Mouse (Mus musculus): ENCODE results near the gene Scgb1b30. TPM values are rescaled to one million over a fixed set of nuclear protein-coding genes. Genes with fewer than 3 reads are reported as not detected.

Scgb1b30 gene
- polyA plus RNA-seq, 1 experiment from 2014 or later, result not detected

DNA sequence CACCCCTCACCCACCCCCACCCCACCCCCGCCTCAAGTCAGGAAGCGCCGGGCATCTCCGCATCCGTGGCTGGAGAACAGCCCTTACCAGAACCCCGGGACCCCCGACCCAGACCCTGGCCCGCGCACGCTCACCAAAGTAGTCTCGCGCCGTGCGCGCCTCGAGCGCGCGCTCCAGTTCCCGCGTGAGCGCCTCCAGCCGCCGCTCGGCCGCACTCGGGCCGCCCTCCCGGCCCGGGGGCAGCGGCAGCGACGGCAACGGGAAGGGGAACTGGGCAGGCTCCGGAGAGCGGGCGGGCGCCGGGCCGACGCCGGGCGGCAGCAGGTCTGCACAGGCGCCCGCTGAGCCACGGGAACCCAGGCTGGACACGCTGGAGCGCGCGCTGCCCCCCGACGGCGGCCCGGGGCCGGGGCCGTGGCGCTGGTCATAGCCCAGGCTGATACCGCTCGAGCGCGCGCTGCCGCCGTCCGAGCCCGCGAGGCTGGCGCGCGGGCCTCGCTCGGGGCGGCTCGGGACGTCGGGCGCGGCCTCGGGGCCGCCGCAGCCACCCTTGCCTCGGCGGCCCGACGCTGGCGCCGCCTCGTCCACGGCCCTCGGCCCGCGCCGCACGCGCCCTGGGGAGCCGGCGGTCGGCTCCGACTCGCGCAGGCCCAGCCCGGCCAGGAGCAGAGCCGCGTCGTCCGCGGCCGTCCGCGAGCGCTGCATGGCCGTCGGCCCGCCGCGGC lies 37.3 kb downstream of the Scgb1b30 start:
- Histone ChIP-seq H3K4me1 (peaks cover 30% of the 10 kb centered on the region), H3K27me3 (replicated peaks) (no peaks in the 10 kb centered on the region), H3K27ac (replicated peaks) (peak overlapping the region; percentile 85), H3K4me2 (peak overlapping the region; percentile 78), H3K9me3 (no peaks in the 10 kb centered on the region), H3K36me3 (peaks cover 4% of the 10 kb centered on the region; the same call in 1 of the 2 replicates), H3K4me3 (peak overlapping the region; percentile 87), H3K9ac (peak overlapping the region; percentile 97)
- peak; percentile 56 for ATAC-seq (ENCODE audit: extremely low read depth, insufficient number of reproducible peaks, low FRiP score, low TSS enrichment)
- 1% methylated on average over 70 of the region's 116 CpGs for WGBS

DNA sequence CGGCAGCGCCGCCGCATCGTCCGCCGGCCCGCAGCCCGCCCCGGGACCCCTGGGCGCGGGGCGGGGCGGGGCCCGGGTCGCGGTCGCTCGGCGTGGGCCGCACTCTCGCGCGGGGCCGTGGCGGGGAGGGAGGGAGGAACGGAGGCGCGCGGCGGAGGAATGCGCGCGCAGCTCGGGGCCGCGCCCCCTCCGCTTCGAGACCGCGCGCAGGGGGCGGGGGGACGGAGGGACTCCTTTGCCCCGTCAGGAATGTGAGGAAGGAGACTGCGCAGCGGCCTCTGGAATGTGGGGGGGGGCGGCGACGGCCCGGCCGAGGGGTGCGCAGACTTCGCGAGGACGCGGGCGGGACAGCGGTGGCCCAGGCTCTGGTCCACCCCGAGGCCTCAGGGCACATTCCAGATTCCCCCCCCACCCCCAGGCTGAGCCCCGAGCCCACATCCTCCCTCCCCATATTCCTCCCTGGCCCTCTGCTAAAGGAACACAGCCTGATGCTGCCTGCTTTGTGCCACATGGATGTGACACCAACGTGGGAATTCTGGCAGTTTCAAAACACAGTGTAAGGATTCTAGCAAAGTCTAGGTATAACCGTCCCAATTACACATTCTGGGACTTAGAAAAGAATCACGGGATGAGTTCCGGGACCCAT lies 38.0 kb downstream of the Scgb1b30 start, which contains the start of gene Wtip:
Gene Wtip (minus strand): TSS at position 152 of the 646 bp plus-strand sequence.
- Histone ChIP-seq H3K4me3 (peak within 1 kb of the TSS; percentile 87), H3K4me2 (peak within 1 kb of the TSS; percentile 78), H3K9ac (peak within 1 kb of the TSS; percentile 97), H3K9me3 (no peaks in the 10 kb centered on the region), H3K27ac (replicated peaks) (peak within 1 kb of the TSS; percentile 85), H3K36me3 (peaks cover 2% of the 10 kb centered on the region; the same call in 1 of the 2 replicates), H3K27me3 (replicated peaks) (no peaks in the 10 kb centered on the region), H3K4me1 (peaks cover 30% of the 10 kb centered on the region)
- peak; percentile 75 for ATAC-seq (ENCODE audit: extremely low read depth, insufficient number of reproducible peaks, low FRiP score, low TSS enrichment)
- WGBS, result under 1% methylated on average over 24 of the region's 65 CpGs

DNA sequence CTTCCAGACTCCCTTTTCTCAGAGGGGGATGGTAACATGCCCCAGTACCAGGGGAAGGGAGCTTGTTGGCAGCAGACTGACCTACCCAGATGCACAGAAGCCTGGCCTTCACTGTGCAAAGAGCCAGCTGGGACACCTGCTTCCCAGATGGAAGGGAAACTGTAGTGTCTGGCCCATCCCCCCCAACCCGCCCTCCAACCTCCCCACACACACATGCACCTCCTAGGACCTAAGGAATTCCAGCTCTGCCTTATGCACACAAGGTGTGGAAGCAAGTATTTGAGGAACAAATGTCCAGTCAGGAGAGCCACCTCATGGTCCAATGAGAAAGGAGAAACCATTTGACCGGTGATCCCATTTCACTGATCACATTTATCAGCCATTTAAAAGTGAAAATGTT lies 39.1 kb downstream of the Scgb1b30 start:
- Histone ChIP-seq H3K27ac (replicated peaks) (no peak overlapping the region), H3K4me3 (no peak overlapping the region), H3K9ac (no peak overlapping the region), H3K36me3 (no peaks in the 10 kb centered on the region; the same call in 1 of the 2 replicates), H3K4me1 (peaks cover 30% of the 10 kb centered on the region), H3K9me3 (no peaks in the 10 kb centered on the region), H3K4me2 (no peak overlapping the region), H3K27me3 (replicated peaks) (no peaks in the 10 kb centered on the region)
- WGBS, result 83% methylated on average over 2 of the region's 2 CpGs
- ATAC-seq (ENCODE audit: extremely low read depth, insufficient number of reproducible peaks, low FRiP score, low TSS enrichment), result no peak

DNA sequence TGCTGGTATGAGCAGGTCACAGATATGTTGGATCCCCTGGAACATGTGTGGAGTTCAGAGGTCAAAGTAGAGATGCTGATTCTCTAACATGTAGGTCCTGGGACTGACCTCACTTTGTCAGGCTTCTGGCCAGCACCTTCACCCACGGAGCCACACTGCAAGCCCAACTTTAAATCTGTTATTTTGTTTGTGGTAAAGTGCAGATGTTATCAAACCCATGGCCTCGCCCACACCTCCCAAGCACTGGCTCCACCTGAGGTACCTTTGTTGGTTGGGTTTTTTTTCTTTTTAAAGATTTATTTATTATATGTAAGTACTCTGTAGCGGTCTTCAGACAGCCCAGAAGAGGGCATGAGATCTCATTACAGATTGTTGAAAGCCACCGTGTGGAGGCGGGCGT lies 44.3 kb downstream of the Scgb1b30 start:
- 82% methylated on average over 6 of the region's 6 CpGs for WGBS
- no peak for ATAC-seq (ENCODE audit: extremely low read depth, insufficient number of reproducible peaks, low FRiP score, low TSS enrichment)
- Histone ChIP-seq H3K9me3 (no peaks in the 10 kb centered on the region), H3K27ac (replicated peaks) (no peak overlapping the region), H3K9ac (no peak overlapping the region), H3K36me3 (peaks cover 52% of the 10 kb centered on the region), H3K4me3 (no peak overlapping the region), H3K27me3 (replicated peaks) (no peaks in the 10 kb centered on the region), H3K4me2 (no peak overlapping the region), H3K4me1 (no peaks in the 10 kb centered on the region; the same call in 1 of the 2 replicates)

DNA sequence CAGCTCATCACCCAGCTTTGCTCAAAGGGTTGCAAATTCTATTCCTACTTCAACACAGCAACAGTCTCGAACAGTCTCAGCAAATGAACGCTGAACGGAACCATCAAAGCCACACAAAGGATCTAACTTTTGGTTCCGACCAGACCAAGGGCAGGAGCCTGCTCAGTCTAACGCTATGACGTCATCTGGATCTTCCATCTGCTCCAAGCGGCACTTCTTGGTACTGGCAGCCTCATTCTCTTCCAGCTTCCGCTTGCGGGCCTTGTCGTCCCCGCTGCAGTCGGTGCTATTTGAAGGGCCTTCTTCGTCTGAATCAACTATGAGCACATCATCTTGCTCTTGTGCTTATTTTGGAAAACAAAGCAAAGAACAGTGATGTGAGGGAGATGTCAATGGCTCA lies 45.9 kb downstream of the Scgb1b30 start:
- no peak overlapping the region for H3K9ac ChIP-seq
- H3K36me3 ChIP-seq, result peaks cover 68% of the 10 kb centered on the region
- H3K27ac ChIP-seq (replicated peaks), result no peak overlapping the region
- H3K9me3 ChIP-seq, result no peaks in the 10 kb centered on the region
- no peak overlapping the region for H3K4me3 ChIP-seq
- H3K4me2 ChIP-seq, result no peak overlapping the region
- 89% methylated on average over 13 of the region's 13 CpGs for WGBS
- no peak for ATAC-seq (ENCODE audit: extremely low read depth, insufficient number of reproducible peaks, low FRiP score, low TSS enrichment)
- H3K4me1 ChIP-seq, result no peaks in the 10 kb centered on the region
- H3K27me3 ChIP-seq (replicated peaks), result no peaks in the 10 kb centered on the region

DNA sequence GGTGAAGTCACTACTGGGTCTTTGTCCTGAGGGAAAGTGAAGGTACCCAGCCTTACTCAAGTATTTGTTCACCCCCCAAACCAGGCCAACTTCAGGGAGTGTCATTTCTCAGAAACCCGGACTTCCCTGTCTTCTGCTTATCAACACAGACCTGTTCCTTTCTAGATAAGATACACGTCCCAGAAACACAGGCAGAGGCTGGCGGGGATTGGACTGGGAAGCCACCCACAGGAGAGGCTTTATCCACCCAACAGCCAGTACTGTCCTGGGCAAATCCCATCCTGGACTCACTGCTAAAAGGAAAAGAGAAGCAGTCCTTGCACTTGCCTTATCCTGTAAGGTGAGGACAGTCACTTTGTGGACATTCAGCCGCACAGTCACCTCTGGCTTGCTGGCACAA lies 52.0 kb downstream of the Scgb1b30 start:
- no peak overlapping the region for H3K4me3 ChIP-seq
- H3K9me3 ChIP-seq, result peaks cover 10% of the 10 kb centered on the region; the same call in 1 of the 2 replicates
- H3K9ac ChIP-seq, result no peak overlapping the region
- no peaks in the 10 kb centered on the region for H3K27me3 ChIP-seq (replicated peaks)
- no peaks in the 10 kb centered on the region for H3K4me1 ChIP-seq
- no peak for ATAC-seq (ENCODE audit: extremely low read depth, insufficient number of reproducible peaks, low FRiP score, low TSS enrichment)
- no peak overlapping the region for H3K27ac ChIP-seq (replicated peaks)
- no peak overlapping the region for H3K4me2 ChIP-seq
- peaks cover 100% of the 10 kb centered on the region for H3K36me3 ChIP-seq
- 48% methylated on average over 4 of the region's 4 CpGs for WGBS

Other genes with a start within 250 kb of the Scgb1b30 start
- gene Scgb2b26, start 150.4 kb upstream of the Scgb1b30 start, polyA plus RNA-seq (2015; fragmentation: Nextera tagmentation; extraction: Ambion mirVana), result not detected in 2 replicates
- gene Scgb2b27, start 81.5 kb upstream of the Scgb1b30 start, polyA plus RNA-seq (2015; fragmentation: Nextera tagmentation; extraction: Ambion mirVana), result not detected in 2 replicates
- gene Scgb1b27, start 73.9 kb upstream of the Scgb1b30 start, polyA plus RNA-seq (2015; fragmentation: Nextera tagmentation; extraction: Ambion mirVana), result not detected in 2 replicates
- 4.0 and 5.1 TPM in 2 replicates for gene Wtip, start 37.8 kb downstream of the Scgb1b30 start, polyA plus RNA-seq (2015; fragmentation: Nextera tagmentation; extraction: Ambion mirVana)
- 111 and 114 TPM in 2 replicates for gene Uba2, start 74.2 kb downstream of the Scgb1b30 start, polyA plus RNA-seq (2015; fragmentation: Nextera tagmentation; extraction: Ambion mirVana)
- gene Pdcd2l, start 101.2 kb downstream of the Scgb1b30 start, polyA plus RNA-seq (2015; fragmentation: Nextera tagmentation; extraction: Ambion mirVana), result 53.3 and 53.8 TPM in 2 replicates
- gene Gpi1, start 134.9 kb downstream of the Scgb1b30 start, polyA plus RNA-seq (2015; fragmentation: Nextera tagmentation; extraction: Ambion mirVana), result 702 and 751 TPM in 2 replicates
- 0.37 TPM in 1 of 2 replicates, not detected in the other for gene Gm6096, start 155.6 kb downstream of the Scgb1b30 start, polyA plus RNA-seq (2015; fragmentation: Nextera tagmentation; extraction: Ambion mirVana)
- 28.4 and 28.7 TPM in 2 replicates for gene 4931406P16Rik, start 218.1 kb downstream of the Scgb1b30 start, polyA plus RNA-seq (2015; fragmentation: Nextera tagmentation; extraction: Ambion mirVana)

Measured in heart, embryonic 13.5 days (tissue).